Mouse (Mus musculus): ENCODE measurements around the gene Ncbp3. TPM values are rescaled to one million over a fixed set of nuclear protein-coding genes. Genes with fewer than 3 reads are reported as not detected.

Gene Ncbp3
- polyA plus RNA-seq, 2 experiments = 7.1 to 10.1 TPM

- no peaks in the 10 kb centered on the region for H3K9me3 ChIP-seq (ENCODE audit: control insufficient read depth, low read length)
- 62% methylated on average over 11 of the region's 11 CpGs for WGBS
- ATAC-seq (ENCODE audit: low FRiP score, low read depth) (peak; percentile 41; the same call in 1 of the 2 replicates), DNase-seq (ENCODE audit: low spot score) (peak; percentile 50)
- no peaks in the 10 kb centered on the region for H3K27me3 ChIP-seq (ENCODE audit: control insufficient read depth, insufficient read depth, low read length)
- H3K36me3 ChIP-seq (ENCODE audit: control insufficient read depth, insufficient read depth, low read length) = no peaks in the 10 kb centered on the region
- no peak overlapping the region for H3K4me3 ChIP-seq (replicated peaks; ENCODE audit: low read length)
- no peak overlapping the region for H3K27ac ChIP-seq (replicated peaks; ENCODE audit: low read depth, low read length)
- no peaks in the 10 kb centered on the region for H3K4me1 ChIP-seq (ENCODE audit: control insufficient read depth, insufficient read depth, low read length)
- H3K9ac ChIP-seq (ENCODE audit: low read depth, low read length, severe bottlenecking) = no peak overlapping the region
- no peak overlapping the region for H3K4me2 ChIP-seq (replicated peaks; ENCODE audit: low read depth, low read length, severe bottlenecking)
- no peak for TF ChIP-seq POLR2A (IDR thresholded peaks at IDR 0.05; ENCODE audit: borderline replicate concordance, extremely low read depth, insufficient read depth, insufficient read length)
These were observed 39.7 kb upstream of the Ncbp3 start for GRCm38 (mm10) chr11:73007698-73008481.

- no peaks in the 10 kb centered on the region for H3K4me1 ChIP-seq (ENCODE audit: control insufficient read depth, insufficient read depth, low read length)
- no peak for TF ChIP-seq POLR2A (IDR thresholded peaks at IDR 0.05; ENCODE audit: borderline replicate concordance, extremely low read depth, insufficient read depth, insufficient read length)
- WGBS = 65% methylated on average over 2 of the region's 2 CpGs
- H3K36me3 ChIP-seq (ENCODE audit: control insufficient read depth, insufficient read depth, low read length) = no peaks in the 10 kb centered on the region
- no peaks in the 10 kb centered on the region for H3K27me3 ChIP-seq (ENCODE audit: control insufficient read depth, insufficient read depth, low read length)
- H3K4me3 ChIP-seq (replicated peaks; ENCODE audit: low read length) = no peak overlapping the region
- no peak overlapping the region for H3K4me2 ChIP-seq (replicated peaks; ENCODE audit: low read depth, low read length, severe bottlenecking)
- no peak for ATAC-seq (ENCODE audit: low FRiP score, low read depth)
- no peaks in the 10 kb centered on the region for H3K9me3 ChIP-seq (ENCODE audit: control insufficient read depth, low read length)
- no peak for DNase-seq (ENCODE audit: low spot score)
- no peak overlapping the region for H3K27ac ChIP-seq (replicated peaks; ENCODE audit: low read depth, low read length)
- H3K9ac ChIP-seq (ENCODE audit: low read depth, low read length, severe bottlenecking) = no peak overlapping the region
These were observed 38.8 kb upstream of the Ncbp3 start for GRCm38 (mm10) chr11:73008826-73009225.

- no peak for TF ChIP-seq POLR2A (IDR thresholded peaks at IDR 0.05; ENCODE audit: borderline replicate concordance, extremely low read depth, insufficient read depth, insufficient read length)
- no peak for ATAC-seq (ENCODE audit: low FRiP score, low read depth)
- no peaks in the 10 kb centered on the region for H3K4me1 ChIP-seq (ENCODE audit: control insufficient read depth, insufficient read depth, low read length)
- no peak overlapping the region for H3K4me2 ChIP-seq (replicated peaks; ENCODE audit: low read depth, low read length, severe bottlenecking)
- no peaks in the 10 kb centered on the region for H3K36me3 ChIP-seq (ENCODE audit: control insufficient read depth, insufficient read depth, low read length)
- H3K9ac ChIP-seq (ENCODE audit: low read depth, low read length, severe bottlenecking) = no peak overlapping the region; the same call in 1 of the 2 replicates
- no peaks in the 10 kb centered on the region for H3K27me3 ChIP-seq (ENCODE audit: control insufficient read depth, insufficient read depth, low read length)
- H3K9me3 ChIP-seq (ENCODE audit: control insufficient read depth, low read length) = no peaks in the 10 kb centered on the region
- DNase-seq (ENCODE audit: low spot score) = no peak
- no peak overlapping the region for H3K27ac ChIP-seq (replicated peaks; ENCODE audit: low read depth, low read length)
- H3K4me3 ChIP-seq (replicated peaks; ENCODE audit: low read length) = no peak overlapping the region
- 55% methylated on average over 13 of the region's 13 CpGs for WGBS
These were observed 37.9 kb upstream of the Ncbp3 start for GRCm38 (mm10) chr11:73009531-73010274.

GRCm38 (mm10) chr11:73013981-73014380 lies 33.6 kb upstream of the Ncbp3 start:
- Histone ChIP-seq H3K9me3 (ENCODE audit: control insufficient read depth, low read length) (no peaks in the 10 kb centered on the region), H3K4me3 (replicated peaks; ENCODE audit: low read length) (no peak overlapping the region), H3K4me2 (replicated peaks; ENCODE audit: low read depth, low read length, severe bottlenecking) (no peak overlapping the region), H3K27me3 (ENCODE audit: control insufficient read depth, insufficient read depth, low read length) (no peaks in the 10 kb centered on the region), H3K9ac (ENCODE audit: low read depth, low read length, severe bottlenecking) (no peak overlapping the region), H3K36me3 (ENCODE audit: control insufficient read depth, insufficient read depth, low read length) (no peaks in the 10 kb centered on the region), H3K4me1 (ENCODE audit: control insufficient read depth, insufficient read depth, low read length) (peaks cover 3% of the 10 kb centered on the region; the same call in 1 of the 2 replicates), H3K27ac (replicated peaks; ENCODE audit: low read depth, low read length) (no peak overlapping the region)
- 70% methylated on average over 5 of the region's 5 CpGs for WGBS
- DNase-seq (ENCODE audit: low spot score) (no peak), ATAC-seq (ENCODE audit: low FRiP score, low read depth) (no peak)
- TF ChIP-seq POLR2A (IDR thresholded peaks at IDR 0.05; ENCODE audit: borderline replicate concordance, extremely low read depth, insufficient read depth, insufficient read length) = no peak

GRCm38 (mm10) chr11:73014831-73015344 lies 32.7 kb upstream of the Ncbp3 start:
- H3K9me3 ChIP-seq (ENCODE audit: control insufficient read depth, low read length) = no peaks in the 10 kb centered on the region
- DNase-seq (ENCODE audit: low spot score) (no peak), ATAC-seq (ENCODE audit: low FRiP score, low read depth) (no peak)
- H3K27ac ChIP-seq (replicated peaks; ENCODE audit: low read depth, low read length) = no peak overlapping the region
- peaks cover 10% of the 10 kb centered on the region for H3K4me1 ChIP-seq (ENCODE audit: control insufficient read depth, insufficient read depth, low read length)
- no peak for TF ChIP-seq POLR2A (IDR thresholded peaks at IDR 0.05; ENCODE audit: borderline replicate concordance, extremely low read depth, insufficient read depth, insufficient read length)
- no peak overlapping the region for H3K9ac ChIP-seq (ENCODE audit: low read depth, low read length, severe bottlenecking)
- H3K4me3 ChIP-seq (replicated peaks; ENCODE audit: low read length) = no peak overlapping the region
- 71% methylated on average over 4 of the region's 4 CpGs for WGBS
- peaks cover 9% of the 10 kb centered on the region for H3K27me3 ChIP-seq (ENCODE audit: control insufficient read depth, insufficient read depth, low read length)
- no peaks in the 10 kb centered on the region for H3K36me3 ChIP-seq (ENCODE audit: control insufficient read depth, insufficient read depth, low read length)
- no peak overlapping the region for H3K4me2 ChIP-seq (replicated peaks; ENCODE audit: low read depth, low read length, severe bottlenecking)
